Mouse (Mus musculus) myocyte (in vitro differentiated cells): ENCODE data around the gene Eid2b.

Experiments
- MYOG ChIP-seq, 3 experiments: IDR thresholded peaks; one replicate each; pipeline ENCODE4 v1.6.1; 2011; ENCODE audit warnings: control low read depth in 2 of 3, low read depth in 2 of 3, mild to moderate bottlenecking in 2 of 3; ENCODE audit not compliant: insufficient read length in 2 of 3, control insufficient read depth in 1 of 3, insufficient read depth in 1 of 3
- REST ChIP-seq: IDR thresholded peaks from one replicate; pipeline ENCODE4 v1.6.1; 2011; ENCODE audit warnings: mild to moderate bottlenecking, control low read depth, moderate library complexity; ENCODE audit not compliant: insufficient read depth, insufficient read length

- no peak for TF ChIP-seq MYOG (IDR thresholded peaks at IDR 0.05; ENCODE audit: control insufficient read depth in 1 of 3, insufficient read depth in 1 of 3, insufficient read length in 2 of 3, low read depth in 2 of 3)
- TF ChIP-seq REST = no peak
Observed at GRCm38 (mm10) chr7:28326457-28326856, 48.9 kb downstream of the Eid2b start.
